Mouse (Mus musculus) layer of hippocampus, adult 18-20 months (tissue): ENCODE data around the gene Zfp697. TPM values are rescaled to one million over a fixed set of nuclear protein-coding genes. Genes with fewer than 3 reads are reported as not detected.
"Not testable (repeated sequence)": the region's sequence is repeated elsewhere in the genome, so short reads cannot be mapped to it uniquely, and the experiment has no call there.

Experiments
- DNase-seq, 2 experiments: peaks; one replicate each; pipeline ENCODE4 v3.0.0; 2022; ENCODE audit warnings: low spot score in 2 of 2
- total RNA-seq, 2 experiments: library from RNA; stranded (reverse); gene quantifications; 2 replicates each; pipeline ENCODE4 v1.2.3; 2021

Zfp697 gene
- total RNA-seq, 2 experiments from 2014 or later = 25.8 to 27.0 TPM

GRCm38 (mm10) chr3:98417328-98417727 is 35.1 kb downstream of the Zfp697 start:
- peak; percentile 48 to 62 for DNase-seq

GRCm38 (mm10) chr3:98418991-98419785 is 36.9 kb downstream of the Zfp697 start:
- no peak for DNase-seq

- DNase-seq = no peak
Measured at GRCm38 (mm10) chr3:98419786-98420070, 37.5 kb downstream of the Zfp697 start.

GRCm38 (mm10) chr3:98422926-98423325 is 40.7 kb downstream of the Zfp697 start:
- no peak for DNase-seq

GRCm38 (mm10) chr3:98426749-98427148 is 44.5 kb downstream of the Zfp697 start:
- no peak for DNase-seq

- no peak for DNase-seq
Measured at GRCm38 (mm10) chr3:98427260-98427599, 45.0 kb downstream of the Zfp697 start.

- DNase-seq = peak; percentile 82 to 86
Measured at GRCm38 (mm10) chr3:98427600-98428448, 45.6 kb downstream of the Zfp697 start.

- DNase-seq = no peak
Measured at GRCm38 (mm10) chr3:98428449-98428775, 46.2 kb downstream of the Zfp697 start.

GRCm38 (mm10) chr3:98428928-98429525 is 46.8 kb downstream of the Zfp697 start:
- DNase-seq = no peak

GRCm38 (mm10) chr3:98434088-98434816 is 52.0 kb downstream of the Zfp697 start:
- DNase-seq = no peak

- DNase-seq = no peak
Measured at GRCm38 (mm10) chr3:98435030-98435429, 52.8 kb downstream of the Zfp697 start.

- DNase-seq = not testable (repeated sequence)
Measured at GRCm38 (mm10) chr3:98442245-98442644, 60.0 kb downstream of the Zfp697 start.

- DNase-seq = not testable (repeated sequence)
Measured at GRCm38 (mm10) chr3:98443149-98443779, 61.0 kb downstream of the Zfp697 start.

GRCm38 (mm10) chr3:98443924-98444323 is 61.7 kb downstream of the Zfp697 start:
- DNase-seq = not testable (repeated sequence)

GRCm38 (mm10) chr3:98453786-98454185 is 71.5 kb downstream of the Zfp697 start:
- not testable (repeated sequence) for DNase-seq

GRCm38 (mm10) chr3:98457026-98457425 is 74.8 kb downstream of the Zfp697 start, which contains the start of gene Gm4450:
TSS of gene Gm4450 (minus strand) at chr3:98457126.
- not testable (repeated sequence) for DNase-seq

GRCm38 (mm10) chr3:98469323-98469722 is 87.1 kb downstream of the Zfp697 start:
- not testable (repeated sequence) for DNase-seq

- DNase-seq = not testable (repeated sequence)
Measured at GRCm38 (mm10) chr3:98471057-98471456, 88.8 kb downstream of the Zfp697 start.

GRCm38 (mm10) chr3:98471499-98471898 is 89.2 kb downstream of the Zfp697 start:
- DNase-seq = not testable (repeated sequence)

GRCm38 (mm10) chr3:98494184-98494583 is 111.9 kb downstream of the Zfp697 start:
- DNase-seq = not testable (repeated sequence)

- DNase-seq = not testable (repeated sequence)
Measured at GRCm38 (mm10) chr3:98495055-98495454, 112.8 kb downstream of the Zfp697 start.
